Comparison of ENCODE assay signal across 20 mouse cellular contexts in the genomic region with DNA sequence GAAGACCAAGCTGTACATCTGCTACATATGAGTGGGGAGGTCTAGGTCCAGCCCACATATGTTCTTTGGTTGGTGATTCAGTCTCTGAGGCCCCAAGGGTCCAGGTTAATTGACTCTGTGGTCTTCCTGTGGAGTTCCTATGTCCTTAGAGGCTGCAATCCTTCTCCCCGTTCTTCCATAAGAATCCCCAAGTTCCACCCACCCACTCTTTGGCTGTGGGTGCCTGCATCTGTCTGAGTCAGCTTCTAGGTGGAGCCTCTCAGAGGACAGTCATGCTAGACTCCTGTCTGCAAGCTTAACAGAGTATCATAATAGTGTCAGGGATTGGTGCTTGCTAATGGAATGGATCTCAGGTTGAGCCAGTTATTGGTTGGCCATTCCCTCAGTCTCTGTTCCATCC. TPM values are rescaled to one million over a fixed set of nuclear protein-coding genes. Genes with fewer than 3 reads are reported as not detected.
DNase-seq lines count a peak whose midpoint lies in the region.
"Had no signal": no experiment of that assay in that cellular context is flagged by ENCODE, and none has a peak within 500 bp of the region (broad histone marks: within the 10 kb centered on the region; RNA-seq: fewer than 3 reads in every experiment).

No protein-coding gene starts in this region.

- H3K4me1 ChIP-seq in limb, embryonic 10.5 days: no peaks in the 10 kb centered on the region
- H3K4me1 ChIP-seq: embryonic facial prominence, embryonic 12.5 days; embryonic facial prominence, embryonic 15.5 days had no signal

- no peaks in the 10 kb centered on the region for H3K9me3 ChIP-seq in limb, embryonic 10.5 days (replicated peaks)
- H3K9me3 ChIP-seq: embryonic facial prominence, embryonic 12.5 days; embryonic facial prominence, embryonic 15.5 days had no signal

- peak; percentile 40 to 46 for DNase-seq in left cerebral cortex, adult 18-20 months (ENCODE audit: low spot score in 2 of 2)
- no peak for DNase-seq in left cerebral cortex, postnatal 4 days
- peak; percentile 68 for DNase-seq in 3T3-L1 (ENCODE audit: low read depth, low spot score)
- peak; percentile 57 for DNase-seq in NIH3T3 (ENCODE audit: low read depth)
- no peak for DNase-seq in urinary bladder, postnatal 4 days (ENCODE audit: low spot score in 2 of 2)
- no peak for DNase-seq in limb, embryonic 10.5 days (ENCODE audit: low spot score)
- DNase-seq: adrenal gland, postnatal 10 days; adrenal gland, postnatal 36 days; cerebellum, adult 11 months; cerebellum, adult 2 months; cerebellum, adult 9-11 months; cerebellum, postnatal 25 days; forebrain, postnatal 0 days; gastrocnemius, postnatal 10 days; gastrocnemius, postnatal 36 days had no signal

- 88% methylated on average over 1 of the region's 1 CpGs for WGBS in limb, embryonic 10.5 days

- H3K36me3 ChIP-seq in limb, embryonic 10.5 days: no peaks in the 10 kb centered on the region
- H3K36me3 ChIP-seq: embryonic facial prominence, embryonic 12.5 days; embryonic facial prominence, embryonic 15.5 days had no signal

- no peak overlapping the region for H3K27ac ChIP-seq in limb, embryonic 10.5 days
- H3K27ac ChIP-seq: embryonic facial prominence, embryonic 12.5 days; embryonic facial prominence, embryonic 15.5 days; hindbrain, embryonic 14.5 days; hindbrain, postnatal 0 days had no signal

- no peak overlapping the region for H3K4me3 ChIP-seq in limb, embryonic 10.5 days
- H3K4me3 ChIP-seq: embryonic facial prominence, embryonic 12.5 days; embryonic facial prominence, embryonic 15.5 days had no signal

- intact Hi-C loops in left cerebral cortex, postnatal 4 days (cut with DNase I): no loop called here

- H3K27me3 ChIP-seq in limb, embryonic 10.5 days (ENCODE audit: low read depth, poor library complexity, severe bottlenecking): no peaks in the 10 kb centered on the region
- H3K27me3 ChIP-seq: embryonic facial prominence, embryonic 12.5 days; embryonic facial prominence, embryonic 15.5 days; Patski had no signal

RNA-seq across cellular contexts. Expression of gene Lysmd4, which starts 8.8 kb away (rescaled TPM):
- 10 to 100 TPM; 30.8 to 35.5 TPM for total RNA-seq in left cerebral cortex, adult 18-20 months (2021)
- total RNA-seq in left cerebral cortex, postnatal 4 days (2021): 10 to 100 TPM; 32.5 to 35.4 TPM
- 12.1 and 15.2 TPM in 2 replicates for polyA plus RNA-seq in limb, embryonic 10.5 days (2016; fragmentation: Nextera tagmentation; extraction: Ambion mirVana)

Comparison
In these comparisons a context has a peak if more than half of its experiments do, and no peak if none do; other contexts are left out.
1. DNase-seq: peak in left cerebral cortex, adult 18-20 months (2 of 2), 3T3-L1 (single experiment) and NIH3T3 (single experiment); none in left cerebral cortex, postnatal 4 days (single experiment), urinary bladder, postnatal 4 days (0 of 2) and limb, embryonic 10.5 days (single experiment).